Mouse (Mus musculus): Measurements from ENCODE around the gene D5Ertd579e.

DNA sequence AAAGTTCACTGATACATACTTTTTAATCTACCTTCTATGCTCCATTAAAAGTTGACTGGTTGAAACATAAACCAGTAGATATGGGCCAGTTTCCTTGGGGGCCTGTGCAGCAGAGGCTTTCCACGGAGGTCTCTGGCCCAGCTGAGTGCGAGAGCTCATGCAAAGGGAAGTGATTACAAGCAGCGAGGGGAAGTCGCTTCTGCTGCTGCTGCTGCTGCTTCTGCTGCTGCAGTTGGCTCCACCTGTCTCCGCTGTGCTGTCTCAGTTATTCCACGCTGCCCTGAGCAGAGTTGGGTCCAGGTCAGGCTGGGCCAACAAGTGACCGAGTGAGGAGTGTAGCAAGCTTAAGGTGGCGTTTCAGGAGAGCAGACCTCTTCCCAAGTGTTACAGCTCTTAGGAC, 27.3 kb downstream of the D5Ertd579e start:
- TF ChIP-seq CTCF (conservative IDR thresholded peaks at IDR 0.05 in 1 of 2, IDR thresholded peaks at IDR 0.05 in 1 of 2; ENCODE audit: low read depth in 2 of 2, low read length in 2 of 2) (no peak), MAX (IDR thresholded peaks at IDR 0.05; ENCODE audit: low read length) (no peak), POLR2A (IDR thresholded peaks at IDR 0.05; ENCODE audit: low read depth, low read length) (no peak), EP300 (IDR thresholded peaks at IDR 0.05; ENCODE audit: low read length) (no peak), JUN (IDR thresholded peaks at IDR 0.05; ENCODE audit: insufficient read depth, low read depth, low read length) (no peak), UBTF (IDR thresholded peaks at IDR 0.05; ENCODE audit: low read depth, low read length) (no peak), ZC3H11A (IDR thresholded peaks at IDR 0.05; ENCODE audit: low read depth, low read length) (no peak), BHLHE40 (IDR thresholded peaks at IDR 0.05; ENCODE audit: low read depth, low read length) (no peak), RAD21 (IDR thresholded peaks at IDR 0.05; ENCODE audit: low read depth, low read length) (no peak), ZMIZ1 (IDR thresholded peaks at IDR 0.05; ENCODE audit: low read depth, low read length) (no peak), CHD2 (IDR thresholded peaks at IDR 0.05; ENCODE audit: low read length) (no peak)

Measured in CH12.LX (cell line).